Mouse (Mus musculus) hindbrain, embryonic 10.5 days (tissue): ENCODE results near the gene Kcnh3. TPM values are rescaled to one million over a fixed set of nuclear protein-coding genes. Genes with fewer than 3 reads are reported as not detected.
A peak's percentile ranks its signal among the peaks of the same experiment; 100 is the strongest.
"Not testable (repeated sequence)": the region's sequence is repeated elsewhere in the genome, so short reads cannot be mapped to it uniquely, and the experiment has no call there.

Experiments used
- DNase-seq: peaks from one replicate; pipeline ENCODE4 v3.0.0-alpha.2; 2017; ENCODE audit warnings: low spot score
- H3K27ac ChIP-seq: fragments of 300-500 bp; sonication (generic); 2 replicates; pipeline ENCODE4 v1.5.1; 2016; ENCODE audit warnings: mild to moderate bottlenecking, moderate library complexity
- H3K27me3 ChIP-seq: fragments of 300-500 bp; sonication (generic); 2 replicates; pipeline ENCODE4 v1.6.1; 2016; ENCODE audit warnings: mild to moderate bottlenecking; ENCODE audit not compliant: poor library complexity, insufficient read depth, severe bottlenecking
- H3K36me3 ChIP-seq: fragments of 300-500 bp; sonication (generic); 2 replicates; pipeline ENCODE4 v1.6.1; 2016; ENCODE audit warnings: mild to moderate bottlenecking, moderate library complexity
- H3K4me1 ChIP-seq: fragments of 300-500 bp; sonication (generic); replicated peaks from 2 replicates; pipeline ENCODE4 v1.6.1; 2016; ENCODE audit warnings: mild to moderate bottlenecking
- H3K4me3 ChIP-seq: fragments of 300-500 bp; sonication (generic); 2 replicates; pipeline ENCODE4 v1.5.1; 2016; ENCODE audit warnings: mild to moderate bottlenecking, moderate library complexity
- H3K9me3 ChIP-seq: fragments of 300-500 bp; sonication (generic); 2 replicates; pipeline ENCODE4 v1.6.1; 2016; ENCODE audit warnings: mild to moderate bottlenecking, moderate library complexity
- WGBS: fragments of 180-500 bp; shearing (Covaris S2); methylation state at CpG from one replicate; pipeline ENCODE4 v1.1.7; 2016; 5-methylcytosine and 5-hydroxymethylcytosine counted together
- polyA plus RNA-seq: library from polyadenylated mRNA; unstranded; fragments of >200 nt; fragmentation: Nextera tagmentation; extraction: Ambion mirVana; gene quantifications from 2 replicates; pipeline ENCODE4 v1.2.1, GENCODE M21; 2016

The Kcnh3 gene
- polyA plus RNA-seq, 1 experiment from 2014 or later: 0.04 TPM

DNA sequence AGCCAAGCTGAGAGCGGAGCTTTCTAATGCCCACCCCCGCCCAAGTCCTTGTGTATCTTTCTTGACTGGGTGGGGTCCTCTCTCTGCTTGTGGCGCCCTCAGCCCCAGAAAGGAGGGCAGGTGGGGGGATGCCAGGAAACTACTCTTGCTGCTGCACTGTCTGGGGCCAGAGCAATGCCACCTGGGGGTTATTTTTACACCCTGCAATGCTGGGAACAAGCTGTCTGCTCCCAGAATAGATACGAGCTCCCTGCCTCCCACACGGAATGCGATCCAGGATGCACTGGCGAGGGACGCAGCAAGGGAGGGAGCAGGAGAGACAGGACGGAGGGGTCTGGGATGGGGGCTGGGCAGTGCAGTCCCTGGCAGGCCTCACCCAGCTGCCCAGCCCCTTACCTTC is 24.3 kb downstream of the Kcnh3 start:
- H3K27ac ChIP-seq: no peak overlapping the region
- 88% methylated on average over 9 of the region's 9 CpGs for WGBS
- peaks cover 24% of the 10 kb centered on the region for H3K4me1 ChIP-seq
- H3K36me3 ChIP-seq: peaks cover 63% of the 10 kb centered on the region
- DNase-seq: no peak
- H3K4me3 ChIP-seq: no peak overlapping the region
- H3K27me3 ChIP-seq: no peaks in the 10 kb centered on the region
- H3K9me3 ChIP-seq: no peaks in the 10 kb centered on the region

DNA sequence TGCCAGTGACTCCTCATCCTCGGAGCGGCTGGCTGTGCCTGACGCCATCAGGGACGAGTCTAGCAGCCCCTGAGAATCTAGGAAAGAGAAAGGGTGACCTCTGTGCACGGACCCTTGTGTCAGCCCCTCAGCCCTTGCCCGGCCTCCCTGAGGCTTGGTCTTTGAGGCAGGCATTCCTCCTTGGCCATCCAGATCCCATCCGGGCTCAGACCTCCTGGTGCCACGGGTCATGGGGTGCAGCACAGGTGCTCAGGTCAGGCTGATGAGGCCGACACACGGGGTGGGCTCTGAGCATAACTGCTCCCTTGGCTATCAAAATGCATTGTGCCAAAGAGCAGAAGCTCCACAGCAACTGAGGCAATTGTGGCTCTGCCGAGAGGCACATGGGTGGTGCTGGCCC is 25.3 kb downstream of the Kcnh3 start:
- no peak for DNase-seq
- H3K27me3 ChIP-seq: no peaks in the 10 kb centered on the region
- H3K9me3 ChIP-seq: no peaks in the 10 kb centered on the region
- 93% methylated on average over 11 of the region's 11 CpGs for WGBS
- H3K36me3 ChIP-seq: peaks cover 53% of the 10 kb centered on the region
- H3K4me1 ChIP-seq: peaks cover 27% of the 10 kb centered on the region
- H3K4me3 ChIP-seq: peak overlapping the region; percentile 70; the same call in 1 of the 2 replicates
- H3K27ac ChIP-seq: no peak overlapping the region

DNA sequence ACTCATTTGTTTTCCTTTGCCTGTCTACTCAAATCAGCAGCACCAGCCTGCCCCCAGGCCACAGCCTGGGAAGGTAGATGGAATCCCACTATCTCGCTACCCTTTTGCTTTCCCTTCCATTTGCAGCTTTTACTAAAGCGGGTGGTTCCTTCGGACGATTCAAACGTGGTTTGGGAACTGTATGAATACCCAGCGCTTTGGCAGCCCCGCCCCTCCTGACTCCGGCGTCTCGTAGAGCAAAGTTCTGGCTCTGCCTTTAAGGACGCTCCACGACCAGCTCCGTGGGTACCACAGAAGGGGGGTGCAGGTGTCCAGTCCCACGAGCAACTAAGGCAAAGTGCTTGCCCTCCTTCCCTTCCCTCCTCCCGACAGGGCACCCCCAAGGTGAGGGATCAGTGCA is 26.4 kb downstream of the Kcnh3 start:
- peaks cover 41% of the 10 kb centered on the region for H3K36me3 ChIP-seq
- H3K27ac ChIP-seq: peak overlapping the region; percentile 79
- peaks cover 27% of the 10 kb centered on the region for H3K4me1 ChIP-seq
- peak overlapping the region; percentile 70 for H3K4me3 ChIP-seq
- not testable (repeated sequence) for H3K27me3 ChIP-seq, H3K9me3 ChIP-seq, DNase-seq
- WGBS: under 1% methylated on average over 14 of the region's 15 CpGs

DNA sequence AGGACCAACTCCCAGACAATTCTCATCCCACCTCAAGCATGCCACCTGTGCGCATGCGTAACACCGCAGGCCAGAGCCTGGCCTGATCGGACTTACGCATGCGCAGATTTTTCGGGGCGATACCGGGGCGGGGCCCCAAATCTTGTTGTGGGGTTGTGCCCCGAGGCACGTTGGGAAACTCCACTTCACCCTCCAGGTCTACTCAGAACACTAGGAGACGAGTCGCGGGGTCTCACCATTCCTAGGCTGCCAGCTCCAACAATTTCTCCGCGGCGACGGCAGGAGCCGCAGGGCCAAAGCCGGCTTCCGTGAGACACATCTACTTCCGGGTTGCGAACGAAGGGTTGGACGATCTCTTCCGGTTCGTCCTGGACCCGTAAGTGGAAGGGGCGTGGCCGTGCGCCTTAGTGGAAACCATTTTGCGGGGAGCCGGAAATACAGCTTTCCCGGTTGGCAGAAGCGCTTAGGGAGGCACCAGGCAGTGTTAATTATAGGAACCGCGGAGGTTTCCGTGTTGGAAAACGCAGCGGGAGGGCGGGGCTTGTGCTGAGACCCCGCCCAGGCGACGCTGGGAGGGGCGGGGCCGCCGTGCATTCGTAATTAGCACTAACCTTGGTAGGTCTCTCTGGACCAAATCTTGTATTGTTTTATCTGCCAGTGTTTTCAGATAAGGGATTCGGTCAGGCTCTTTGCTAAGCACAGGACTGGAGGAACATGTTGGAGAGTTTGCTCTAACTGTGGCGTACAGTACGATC is 27.1 kb downstream of the Kcnh3 start, which contains the start of gene Mcrs1:
Gene Mcrs1, minus strand, starts transcription at position 336 of the 755 bp plus-strand sequence.
- H3K27ac ChIP-seq: peak within 1 kb of the TSS; percentile 95
- DNase-seq: peak; percentile 95
- under 1% methylated on average over 52 of the region's 52 CpGs for WGBS
- peak within 1 kb of the TSS; percentile 70 for H3K4me3 ChIP-seq
- H3K27me3 ChIP-seq: no peaks in the 10 kb centered on the region
- no peaks in the 10 kb centered on the region for H3K9me3 ChIP-seq
- peaks cover 27% of the 10 kb centered on the region for H3K4me1 ChIP-seq
- H3K36me3 ChIP-seq: peaks cover 34% of the 10 kb centered on the region

DNA sequence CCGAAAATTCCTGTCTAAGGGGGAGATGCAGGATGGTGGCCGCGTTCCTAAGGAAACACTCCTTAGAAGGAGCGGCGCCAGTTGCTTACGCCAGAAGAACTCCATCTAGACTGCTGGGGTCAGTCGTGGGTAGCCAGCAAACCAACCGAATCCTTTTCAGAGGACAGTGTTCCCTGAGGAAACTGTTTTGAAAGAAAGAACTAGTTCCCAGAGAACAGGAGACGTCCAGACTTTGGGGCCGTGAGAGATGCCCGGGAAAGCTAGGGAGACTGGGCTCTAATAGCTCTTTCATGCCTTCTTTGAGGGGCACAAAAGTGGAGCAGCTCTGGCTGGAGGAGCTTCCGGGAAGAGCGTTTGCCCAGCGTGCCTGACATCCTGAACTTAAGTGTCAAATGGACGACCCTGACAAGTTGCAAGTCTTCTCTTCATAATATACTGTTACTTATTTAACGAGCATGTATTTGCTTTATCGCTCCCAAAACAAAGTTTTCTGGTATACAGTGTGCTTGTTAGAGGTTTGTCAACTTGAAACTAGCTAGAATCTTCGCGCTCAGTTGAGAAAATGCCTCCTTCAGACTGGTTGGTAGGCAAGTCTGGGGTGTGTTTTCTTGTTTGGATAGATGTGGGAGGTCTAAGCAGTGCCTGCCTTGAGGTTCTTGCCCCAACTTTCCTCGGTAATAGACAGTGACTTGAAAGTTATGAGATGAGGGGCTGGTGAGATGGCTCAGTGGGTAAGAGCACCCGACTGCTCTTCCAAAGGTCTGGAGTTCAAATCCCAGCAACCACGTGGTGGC is 27.9 kb downstream of the Kcnh3 start:
- Histone ChIP-seq H3K27ac (peak overlapping the region; percentile 95), H3K27me3 (no peaks in the 10 kb centered on the region), H3K4me3 (peak overlapping the region; percentile 70), H3K9me3 (no peaks in the 10 kb centered on the region), H3K36me3 (peaks cover 27% of the 10 kb centered on the region), H3K4me1 (peaks cover 27% of the 10 kb centered on the region)
- no peak for DNase-seq
- WGBS: 5% methylated on average over 22 of the region's 22 CpGs

DNA sequence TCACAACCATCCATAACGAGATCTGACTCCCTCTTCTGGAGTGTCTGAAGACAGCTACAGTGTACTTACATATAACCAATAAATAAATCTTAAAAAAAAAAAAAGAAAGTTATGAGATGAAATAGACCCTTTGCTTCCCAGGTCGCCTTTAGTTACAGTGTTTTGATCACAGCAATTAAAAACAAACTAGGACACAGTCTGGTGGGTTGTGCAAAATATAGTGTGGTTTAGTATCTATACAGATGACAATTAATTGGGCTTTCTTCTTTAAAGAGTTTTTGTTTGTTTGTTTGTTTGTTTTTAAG is 28.5 kb downstream of the Kcnh3 start:
- H3K36me3 ChIP-seq: peaks cover 21% of the 10 kb centered on the region
- WGBS: 45% methylated on average over 2 of the region's 2 CpGs
- not testable (repeated sequence) for H3K9me3 ChIP-seq, DNase-seq, H3K27ac ChIP-seq, H3K27me3 ChIP-seq
- peak overlapping the region; percentile 70 for H3K4me3 ChIP-seq
- H3K4me1 ChIP-seq: peaks cover 27% of the 10 kb centered on the region

DNA sequence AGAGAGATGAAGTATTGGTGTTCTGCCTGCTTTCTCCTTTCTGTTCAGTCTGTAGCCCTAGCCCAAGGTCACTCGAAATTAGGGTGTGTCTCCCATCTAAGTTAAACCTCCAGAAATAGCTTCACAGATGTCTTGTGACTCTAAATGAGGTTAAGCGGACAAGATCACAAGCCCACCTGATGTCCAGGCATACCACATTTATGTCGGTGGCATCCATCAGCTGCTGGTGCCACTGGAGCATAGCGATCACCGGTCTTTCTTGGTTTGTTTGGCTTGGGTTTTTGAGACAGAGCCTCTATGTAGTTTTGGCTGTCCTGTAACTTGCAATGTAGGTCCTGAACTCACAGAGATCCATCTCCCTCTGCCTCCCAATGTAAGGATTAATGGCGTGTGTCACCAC is 29.1 kb downstream of the Kcnh3 start:
- no peak overlapping the region for H3K27ac ChIP-seq
- no peaks in the 10 kb centered on the region for H3K27me3 ChIP-seq
- WGBS: 93% methylated on average over 6 of the region's 6 CpGs
- no peak overlapping the region for H3K4me3 ChIP-seq
- H3K36me3 ChIP-seq: peaks cover 15% of the 10 kb centered on the region
- no peak for DNase-seq
- H3K9me3 ChIP-seq: no peaks in the 10 kb centered on the region
- peaks cover 27% of the 10 kb centered on the region for H3K4me1 ChIP-seq

DNA sequence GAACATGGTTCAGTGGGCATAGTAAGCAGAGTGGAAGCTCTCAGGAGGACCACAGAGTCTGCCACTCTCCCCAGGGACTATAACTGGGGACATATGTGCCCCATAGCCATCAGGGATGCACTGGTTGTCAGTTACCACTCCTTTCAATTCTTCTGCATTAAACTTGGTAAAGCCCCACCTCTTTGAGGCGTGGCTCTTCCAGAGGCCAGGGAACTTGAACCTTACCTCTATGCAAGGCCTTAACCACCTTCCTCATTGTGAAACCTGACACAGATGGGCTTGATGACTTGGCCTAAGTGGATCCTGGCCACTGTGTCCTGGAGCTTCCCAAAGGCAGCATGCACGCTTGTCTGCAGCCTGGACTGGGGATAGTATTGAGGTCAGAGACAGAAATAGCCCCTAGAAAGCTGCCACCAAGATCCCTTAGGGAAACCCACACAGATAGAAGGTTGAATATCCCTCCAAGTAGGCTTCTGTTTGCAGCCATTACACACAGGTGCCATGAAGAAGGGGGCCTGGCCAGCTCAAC is 29.9 kb downstream of the Kcnh3 start:
- H3K9me3 ChIP-seq: no peaks in the 10 kb centered on the region
- DNase-seq: no peak
- H3K27me3 ChIP-seq: no peaks in the 10 kb centered on the region
- peaks cover 31% of the 10 kb centered on the region for H3K4me1 ChIP-seq
- no peak overlapping the region for H3K4me3 ChIP-seq
- WGBS: 76% methylated on average over 2 of the region's 2 CpGs
- peaks cover 7% of the 10 kb centered on the region for H3K36me3 ChIP-seq
- no peak overlapping the region for H3K27ac ChIP-seq

DNA sequence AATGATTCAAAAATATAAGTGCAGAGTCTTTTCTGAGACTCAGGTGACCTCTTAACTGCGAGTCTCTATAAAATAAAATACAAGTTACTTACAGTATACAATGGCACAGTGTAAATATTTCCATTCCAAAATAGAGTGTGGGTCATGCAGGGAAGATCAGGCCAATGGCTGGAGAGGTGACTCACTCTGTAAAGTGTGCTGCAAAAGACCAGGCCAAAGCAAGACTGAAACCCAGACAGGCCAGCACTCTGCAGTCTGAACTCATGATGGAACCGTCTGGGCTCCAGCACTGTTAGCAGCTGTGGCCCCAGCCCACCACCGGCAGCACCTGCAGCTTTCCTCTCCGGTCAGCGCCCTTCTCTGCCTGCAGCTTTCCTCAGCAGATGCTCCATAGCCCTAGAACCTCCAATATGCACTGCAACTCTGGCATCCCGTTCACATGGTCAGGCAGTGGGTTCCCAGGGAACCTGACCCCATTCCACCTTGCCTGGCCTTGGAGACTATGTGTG is 30.6 kb downstream of the Kcnh3 start:
- WGBS: 85% methylated on average over 6 of the region's 6 CpGs
- DNase-seq: no peak

DNA sequence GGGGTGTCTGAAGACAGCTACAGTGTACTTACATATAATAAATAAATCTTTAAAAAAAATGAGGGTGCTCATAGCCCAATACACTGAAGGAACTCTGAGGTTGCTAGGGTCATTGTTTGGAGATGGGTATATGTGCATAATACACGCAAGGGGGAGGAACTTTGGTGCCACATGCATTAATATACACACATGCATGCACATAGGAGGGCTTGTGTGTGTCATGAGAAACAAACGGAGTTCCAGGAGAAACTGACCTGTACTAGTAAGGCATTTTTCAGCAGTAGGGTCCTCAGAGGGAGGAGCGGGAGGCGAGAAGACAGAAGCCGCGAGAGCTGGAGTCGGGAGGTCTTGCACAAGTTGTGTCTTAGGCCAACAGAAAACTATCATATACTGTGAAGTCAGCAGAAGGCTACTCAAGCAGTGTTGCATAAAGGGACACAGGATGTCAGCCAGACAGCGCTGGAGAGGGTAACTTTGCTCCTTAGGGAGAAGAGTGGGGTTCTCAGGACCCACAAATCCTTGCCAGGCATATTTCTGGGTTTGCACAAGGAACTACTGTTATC is 34.6 kb downstream of the Kcnh3 start:
- Histone ChIP-seq H3K36me3 (no peaks in the 10 kb centered on the region), H3K4me3 (peak overlapping the region; percentile 33), H3K27ac (peak overlapping the region; percentile 66; the same call in 1 of the 2 replicates), H3K4me1 (peaks cover 16% of the 10 kb centered on the region), H3K9me3 (no peaks in the 10 kb centered on the region), H3K27me3 (no peaks in the 10 kb centered on the region)
- 69% methylated on average over 8 of the region's 8 CpGs for WGBS
- DNase-seq: no peak

More for the DNA sequence above, 30.6 kb downstream of the Kcnh3 start:
- Histone ChIP-seq H3K9me3 (no peaks in the 10 kb centered on the region), H3K27ac (no peak overlapping the region), H3K27me3 (no peaks in the 10 kb centered on the region), H3K4me3 (no peak overlapping the region), H3K36me3 (no peaks in the 10 kb centered on the region), H3K4me1 (peaks cover 33% of the 10 kb centered on the region)

DNA sequence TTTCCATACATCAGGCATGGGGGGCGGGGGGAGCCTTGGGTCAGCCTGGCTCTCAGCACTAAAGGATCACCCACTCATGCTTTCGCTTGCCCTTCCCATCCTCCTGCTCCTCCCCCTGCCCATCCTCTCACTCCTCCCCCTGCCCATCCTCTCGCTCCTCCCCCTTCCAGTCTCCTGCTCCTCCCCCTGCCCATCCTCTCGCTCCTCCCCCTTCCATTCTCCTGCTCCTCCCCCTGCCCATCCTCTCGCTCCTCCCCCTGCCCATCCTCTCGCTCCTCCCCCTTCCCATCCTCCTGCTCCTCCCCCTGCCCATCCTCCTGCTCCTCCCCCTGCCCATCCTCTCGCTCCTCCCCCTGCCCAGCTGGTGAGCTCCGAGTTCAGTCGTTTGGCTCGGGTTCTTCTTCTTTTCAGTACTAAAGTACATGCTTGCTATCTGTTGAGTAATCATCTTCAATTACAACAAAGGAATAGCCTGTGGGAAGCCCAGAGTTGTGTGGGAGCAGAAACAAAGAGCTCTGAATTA is 35.1 kb downstream of the Kcnh3 start:
- peak overlapping the region; percentile 66 for H3K27ac ChIP-seq
- peak; percentile 82 for DNase-seq

DNA sequence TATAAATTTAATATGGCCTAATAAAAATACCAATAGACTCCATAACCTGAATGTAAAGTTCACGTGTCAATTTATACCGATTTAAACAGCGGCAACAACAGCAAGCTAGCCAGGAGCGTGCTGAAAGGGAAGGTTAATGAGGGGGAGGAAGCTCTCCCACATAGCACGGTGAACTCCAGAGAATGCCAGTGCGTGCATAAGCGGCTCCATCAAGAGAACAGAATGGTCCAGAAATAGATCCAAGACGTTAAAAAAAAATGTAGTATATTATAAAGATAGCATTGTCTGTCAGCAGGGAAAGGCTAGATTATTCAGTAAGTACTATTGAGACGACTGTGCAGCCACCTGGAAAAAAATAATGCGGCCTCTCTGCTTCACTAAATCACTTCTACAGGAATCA is 38.0 kb downstream of the Kcnh3 start:
- no peak for DNase-seq
- peaks cover 17% of the 10 kb centered on the region for H3K4me1 ChIP-seq
- no peaks in the 10 kb centered on the region for H3K9me3 ChIP-seq
- H3K4me3 ChIP-seq: no peak overlapping the region
- 74% methylated on average over 10 of the region's 10 CpGs for WGBS
- H3K27ac ChIP-seq: no peak overlapping the region
- no peaks in the 10 kb centered on the region for H3K27me3 ChIP-seq
- H3K36me3 ChIP-seq: no peaks in the 10 kb centered on the region

More for the DNA sequence above, 35.1 kb downstream of the Kcnh3 start:
- Histone ChIP-seq H3K4me1 (peaks cover 17% of the 10 kb centered on the region), H3K36me3 (no peaks in the 10 kb centered on the region), H3K4me3 (peak overlapping the region; percentile 33), H3K9me3 (no peaks in the 10 kb centered on the region), H3K27me3 (no peaks in the 10 kb centered on the region)
- WGBS: 0% methylated on average over 9 of the region's 10 CpGs
